Mouse (Mus musculus) urinary bladder, postnatal 36 days (tissue): ENCODE results near the gene Stpg3.
A peak's percentile ranks its signal among the peaks of the same experiment; 100 is the strongest.

ENCODE experiments used
- DNase-seq, 2 experiments: peaks; one replicate each; pipeline ENCODE4 v3.0.0; 2022; ENCODE audit warnings: low spot score in 2 of 2, mixed read lengths in 1 of 2

The Stpg3 gene

GRCm38 (mm10) chr2:25180478-25180903 lies 33.9 kb downstream of the Stpg3 start, which contains the start of gene Nrarp:
TSS of gene Nrarp (plus strand) at chr2:25180758.
- DNase-seq, result peak; percentile 93 to 94

GRCm38 (mm10) chr2:25179566-25180217 lies 34.7 kb downstream of the Stpg3 start:
- no peak for DNase-seq

GRCm38 (mm10) chr2:25178285-25178972 lies 36.0 kb downstream of the Stpg3 start:
- no peak for DNase-seq

- DNase-seq, result no peak
Measured at GRCm38 (mm10) chr2:25177685-25178084, 36.8 kb downstream of the Stpg3 start.

GRCm38 (mm10) chr2:25177076-25177475 lies 37.4 kb downstream of the Stpg3 start:
- DNase-seq, result no peak

- DNase-seq, result no peak
Measured at GRCm38 (mm10) chr2:25176573-25176972, 37.9 kb downstream of the Stpg3 start.

- DNase-seq, result no peak
Measured at GRCm38 (mm10) chr2:25175690-25176078, 38.8 kb downstream of the Stpg3 start.

GRCm38 (mm10) chr2:25174866-25175689 lies 39.4 kb downstream of the Stpg3 start:
- no peak for DNase-seq

- no peak for DNase-seq
Measured at GRCm38 (mm10) chr2:25173821-25174220, 40.6 kb downstream of the Stpg3 start.

GRCm38 (mm10) chr2:25172629-25173028 lies 41.8 kb downstream of the Stpg3 start:
- peak; percentile 73 to 84 for DNase-seq

GRCm38 (mm10) chr2:25171769-25172153 lies 42.7 kb downstream of the Stpg3 start:
- no peak for DNase-seq

- DNase-seq, result no peak
Measured at GRCm38 (mm10) chr2:25171101-25171768, 43.2 kb downstream of the Stpg3 start.

- no peak for DNase-seq
Measured at GRCm38 (mm10) chr2:25170326-25171100, 43.9 kb downstream of the Stpg3 start.

- no peak for DNase-seq
Measured at GRCm38 (mm10) chr2:25169778-25170177, 44.7 kb downstream of the Stpg3 start.

- DNase-seq, result no peak
Measured at GRCm38 (mm10) chr2:25168665-25168978, 45.8 kb downstream of the Stpg3 start.

- peak in 1 of 2 experiments; percentile 64 for DNase-seq
Measured at GRCm38 (mm10) chr2:25167919-25168664, 46.3 kb downstream of the Stpg3 start.

- DNase-seq, result no peak
Measured at GRCm38 (mm10) chr2:25167481-25167880, 47.0 kb downstream of the Stpg3 start.
